Mouse (Mus musculus) G1E-ER4 (cell line): ENCODE results near the gene Cage1. TPM values are rescaled to one million over a fixed set of nuclear protein-coding genes. Genes with fewer than 3 reads are reported as not detected.

Experiments used
- GATA1 ChIP-seq: IDR thresholded peaks from one replicate; pipeline ENCODE4 v1.8.0; 2012; ENCODE audit warnings: low read length, inconsistent platforms
- polyA plus RNA-seq: library from polyadenylated mRNA; stranded (reverse); fragments of >175 nt; gene quantifications from 2 replicates; pipeline ENCODE4 v1.2.3, GENCODE M21; 2012

Cage1 gene
- polyA plus RNA-seq, 1 experiment, result 0.19 TPM

GRCm38 (mm10) chr13:37981063-37981462, 55.8 kb downstream of the Cage1 start:
- no peak for TF ChIP-seq GATA1

- TF ChIP-seq GATA1, result no peak
Observed at GRCm38 (mm10) chr13:37980346-37980745, 56.5 kb downstream of the Cage1 start.

- TF ChIP-seq GATA1, result no peak
Observed at GRCm38 (mm10) chr13:37979506-37979905, 57.4 kb downstream of the Cage1 start.

DNA sequence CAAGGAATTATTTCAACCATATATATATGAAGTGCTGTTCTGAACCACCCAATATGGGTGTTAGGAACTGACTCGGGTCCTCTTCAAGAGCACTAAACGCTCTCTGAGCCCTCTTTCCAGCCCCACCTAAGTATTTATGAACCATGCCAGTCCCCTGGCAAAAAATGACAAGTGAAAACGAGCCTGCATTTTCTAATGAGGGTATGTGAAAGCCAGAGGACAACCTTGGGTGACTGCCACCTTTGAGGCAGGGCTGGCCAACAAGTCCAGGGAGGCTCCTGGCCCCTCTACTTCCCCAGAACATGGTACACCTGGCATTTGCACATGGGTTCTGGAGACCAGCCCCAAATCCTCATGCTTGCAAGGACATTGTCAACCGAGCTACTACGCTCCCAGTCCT, 62.1 kb downstream of the Cage1 start:
- no peak for TF ChIP-seq GATA1

GRCm38 (mm10) chr13:37974036-37974435, 62.8 kb downstream of the Cage1 start:
- no peak for TF ChIP-seq GATA1

DNA sequence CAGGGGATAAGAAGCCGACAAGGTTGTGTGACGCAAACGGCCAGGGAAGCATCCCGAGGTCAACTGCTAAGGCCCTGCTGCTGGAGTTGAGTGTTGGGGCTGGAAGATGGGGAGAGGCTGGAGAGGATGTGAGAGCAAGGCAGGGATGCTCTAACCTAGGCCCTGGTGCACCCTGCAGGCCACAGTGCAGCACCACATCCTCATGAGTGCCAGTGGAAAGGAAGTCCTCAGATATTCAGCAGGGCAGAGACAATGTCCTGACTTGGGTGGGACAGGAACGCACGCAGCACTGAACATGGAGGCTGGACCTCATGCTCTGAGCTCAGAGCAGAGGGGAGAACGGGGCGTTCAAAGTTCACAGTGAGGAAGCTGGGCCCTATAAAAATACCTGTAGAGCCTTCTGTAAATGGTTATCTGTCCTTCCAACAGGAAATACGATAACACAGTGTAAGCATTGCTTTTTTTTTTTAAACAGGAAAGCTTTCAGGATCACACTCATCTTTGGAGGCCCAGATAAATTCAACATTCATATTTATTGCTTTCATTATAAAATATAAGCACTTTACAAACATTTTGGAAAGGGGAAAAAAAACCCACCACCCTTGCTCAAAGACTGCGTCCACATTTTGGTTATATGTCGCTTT, 65.9 kb downstream of the Cage1 start:
- no peak for TF ChIP-seq GATA1

DNA sequence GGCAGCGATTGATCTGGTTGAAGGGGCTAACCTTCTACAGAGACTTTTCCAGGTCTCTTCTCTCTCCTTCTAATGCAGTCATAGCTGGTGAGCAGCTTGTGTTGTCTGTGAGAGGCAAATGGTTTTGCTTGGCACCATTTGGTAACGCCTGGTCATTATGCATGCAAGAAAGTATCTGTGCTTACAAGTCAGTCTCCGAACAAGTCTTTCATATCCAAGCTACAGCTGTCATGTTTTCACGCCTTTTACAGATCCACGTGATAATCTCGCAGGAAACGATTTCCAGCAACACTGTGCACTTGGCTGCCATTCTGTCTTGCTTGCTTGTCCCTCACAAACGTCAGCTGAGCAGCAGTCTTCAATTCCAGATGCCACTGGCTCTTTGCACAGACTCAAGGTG, 66.9 kb downstream of the Cage1 start:
- no peak for TF ChIP-seq GATA1

- TF ChIP-seq GATA1, result no peak
Observed at GRCm38 (mm10) chr13:37969337-37969736, 67.5 kb downstream of the Cage1 start.

DNA sequence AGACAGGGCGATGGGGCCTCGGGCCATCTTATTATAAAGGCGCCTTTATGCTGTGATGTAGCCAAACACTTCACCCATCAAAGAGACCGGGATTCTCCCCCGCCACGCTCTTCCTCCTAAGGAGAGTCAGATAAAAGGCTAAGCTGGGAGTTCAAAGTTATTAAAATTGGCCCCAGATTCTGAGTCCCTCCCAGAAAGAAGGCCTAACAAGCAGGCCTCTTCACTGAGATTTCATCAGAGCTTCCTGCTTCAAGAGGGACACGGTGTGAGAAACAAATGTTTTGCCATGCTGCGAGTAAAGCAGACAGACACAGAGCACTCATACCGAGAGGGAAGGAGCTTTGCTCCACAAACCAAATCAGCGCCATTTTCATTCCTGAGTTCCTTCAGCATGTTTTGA, 69.3 kb downstream of the Cage1 start:
- no peak for TF ChIP-seq GATA1

DNA sequence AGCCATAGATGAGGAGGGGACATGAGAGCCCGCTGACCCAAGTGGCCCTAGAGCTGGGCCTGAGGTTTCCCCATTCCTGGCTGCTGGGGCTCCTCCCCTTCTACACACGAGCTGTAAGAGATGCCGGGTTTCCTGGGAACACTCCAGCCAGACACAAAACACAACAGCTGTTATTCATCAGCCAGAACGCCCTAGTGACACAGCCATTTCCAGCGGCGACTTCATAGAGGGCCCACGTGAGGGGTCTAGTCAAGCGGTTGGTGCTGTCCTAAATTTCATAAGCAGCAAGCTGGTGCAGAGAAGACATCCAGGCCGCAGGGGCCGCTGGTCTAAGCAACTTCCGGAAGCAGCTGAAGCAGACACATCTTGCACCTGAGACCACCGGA, 69.8 kb downstream of the Cage1 start:
- TF ChIP-seq GATA1, result no peak

DNA sequence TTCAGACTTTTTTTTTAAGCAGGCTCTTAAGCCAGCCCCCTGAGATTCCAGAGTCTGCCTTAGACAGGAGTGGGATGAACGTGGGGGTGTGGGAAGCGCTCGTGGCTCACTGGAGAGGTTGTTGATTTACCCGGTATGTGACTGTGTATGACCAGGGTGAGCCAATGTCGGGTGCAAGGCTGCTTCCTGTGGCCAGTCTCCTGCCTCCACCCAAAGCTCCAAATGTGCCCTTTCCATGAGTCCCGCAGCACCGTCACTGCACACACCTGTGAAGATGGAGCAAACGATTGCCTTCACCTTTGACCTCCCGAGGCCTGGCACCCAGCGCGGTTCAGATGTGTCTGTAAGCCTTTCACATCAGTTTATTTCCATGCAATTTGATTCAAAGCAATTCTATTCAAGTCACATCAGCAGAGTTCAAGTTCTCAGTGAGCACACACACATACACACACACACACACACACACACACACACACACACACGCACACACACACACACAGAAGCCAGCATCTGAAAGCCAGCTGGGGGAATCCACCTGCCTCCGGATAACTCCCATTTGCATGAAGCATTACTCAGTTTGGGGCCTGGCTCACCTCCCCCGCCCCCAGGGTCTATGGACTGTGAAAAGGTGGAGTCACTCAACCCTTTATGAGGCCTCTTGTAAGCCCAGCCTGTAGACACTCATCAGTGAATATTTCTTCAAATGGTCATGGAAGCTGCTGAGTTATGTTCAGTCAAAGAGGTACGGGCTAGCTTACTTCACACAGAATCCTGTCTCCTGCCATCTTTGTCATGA, 70.4 kb downstream of the Cage1 start:
- no peak for TF ChIP-seq GATA1

DNA sequence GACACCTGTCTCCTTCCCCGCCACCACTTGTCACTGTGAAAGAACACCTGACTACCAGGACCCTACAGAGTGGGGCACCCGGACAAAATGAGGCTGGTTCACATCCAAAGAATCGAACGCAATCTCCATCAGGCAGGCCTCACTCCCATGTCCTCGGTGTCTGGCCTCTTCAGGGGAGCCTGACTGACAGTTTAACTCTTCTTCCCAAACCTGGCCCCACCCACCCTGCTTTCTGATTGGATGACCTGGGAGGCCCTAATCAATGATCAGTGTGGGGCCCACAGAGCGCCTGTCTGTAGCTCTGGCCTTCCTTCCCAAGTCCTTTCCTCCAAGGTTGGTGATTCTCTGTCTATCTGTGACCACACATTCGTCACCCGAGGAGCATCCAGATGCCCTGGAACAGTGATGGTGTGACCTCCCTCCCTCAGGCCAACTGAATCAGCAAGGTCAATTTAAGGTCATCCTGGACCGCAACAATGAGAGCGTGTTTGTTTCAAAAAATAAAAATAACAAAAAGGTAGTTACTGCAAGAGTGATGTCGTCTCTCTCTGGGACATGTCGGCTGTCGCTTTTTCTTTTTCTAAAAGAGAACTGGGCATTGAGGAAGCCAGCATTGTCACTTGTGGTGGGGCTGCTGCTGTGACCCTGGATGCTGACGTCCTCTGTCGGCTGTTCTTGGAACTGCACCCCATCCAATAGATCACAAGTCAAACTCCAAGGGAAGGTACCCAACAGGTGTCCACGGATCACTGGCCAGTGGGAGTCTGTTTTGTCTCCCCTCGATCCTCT, 71.5 kb downstream of the Cage1 start:
- TF ChIP-seq GATA1, result no peak

- TF ChIP-seq GATA1, result no peak
Observed at GRCm38 (mm10) chr13:37964128-37965087, 72.5 kb downstream of the Cage1 start.

DNA sequence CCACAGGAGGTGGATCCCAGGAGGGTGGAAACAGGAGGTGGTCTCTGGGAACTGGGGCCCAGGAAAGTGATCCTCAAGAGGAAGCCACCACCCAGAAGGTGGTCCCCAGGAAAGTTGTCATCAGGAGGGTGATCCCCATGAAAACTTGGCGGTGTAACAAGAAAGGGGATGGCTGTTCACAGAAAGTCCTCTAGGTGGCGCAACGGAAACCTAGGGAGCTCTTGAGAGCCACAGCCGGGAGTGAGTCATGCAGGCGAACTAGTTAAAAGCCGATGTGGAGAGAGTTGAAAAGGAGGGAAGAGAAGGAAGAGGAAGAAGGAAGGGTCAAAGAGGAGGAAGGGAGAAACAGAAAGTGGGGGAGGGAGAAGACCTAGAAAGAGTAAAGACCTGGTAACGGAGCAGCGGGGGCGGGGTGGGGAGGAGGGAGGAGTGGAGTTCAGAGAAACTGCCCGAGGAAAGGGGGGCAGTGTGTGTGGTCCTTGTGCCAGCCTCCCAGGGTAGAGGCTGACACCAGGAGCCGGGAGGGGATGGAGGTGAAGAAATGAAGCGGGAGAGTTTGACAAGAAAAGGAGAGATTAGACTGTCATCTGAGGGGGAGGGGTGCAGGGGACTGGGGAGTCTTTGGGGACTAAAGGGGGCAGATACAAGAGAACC, 73.4 kb downstream of the Cage1 start:
- no peak for TF ChIP-seq GATA1

DNA sequence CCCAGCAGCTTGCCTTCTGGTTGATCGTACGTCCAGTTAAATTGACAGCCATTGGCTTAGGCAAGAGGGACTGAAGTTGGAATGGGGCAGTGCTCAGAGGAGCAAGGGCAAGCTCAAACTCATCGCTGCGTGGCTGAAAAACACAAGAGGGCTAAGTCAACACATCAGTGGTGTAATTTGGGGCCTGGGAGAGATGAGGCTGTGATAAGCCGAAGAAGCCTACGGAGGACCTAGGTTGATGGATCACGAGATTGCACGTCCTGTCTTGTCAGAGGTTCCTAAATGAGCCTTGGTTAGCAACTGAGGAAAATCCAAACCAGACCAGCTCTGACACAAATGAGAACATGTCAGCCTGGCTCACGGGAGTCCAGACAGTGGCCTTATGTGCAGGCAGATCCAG, 74.3 kb downstream of the Cage1 start:
- TF ChIP-seq GATA1, result no peak

- no peak for TF ChIP-seq GATA1
Observed at GRCm38 (mm10) chr13:37959936-37960335, 76.9 kb downstream of the Cage1 start.
